Mouse (Mus musculus): ENCODE results near the gene 2310061I04Rik.

The 2310061I04Rik gene

DNA sequence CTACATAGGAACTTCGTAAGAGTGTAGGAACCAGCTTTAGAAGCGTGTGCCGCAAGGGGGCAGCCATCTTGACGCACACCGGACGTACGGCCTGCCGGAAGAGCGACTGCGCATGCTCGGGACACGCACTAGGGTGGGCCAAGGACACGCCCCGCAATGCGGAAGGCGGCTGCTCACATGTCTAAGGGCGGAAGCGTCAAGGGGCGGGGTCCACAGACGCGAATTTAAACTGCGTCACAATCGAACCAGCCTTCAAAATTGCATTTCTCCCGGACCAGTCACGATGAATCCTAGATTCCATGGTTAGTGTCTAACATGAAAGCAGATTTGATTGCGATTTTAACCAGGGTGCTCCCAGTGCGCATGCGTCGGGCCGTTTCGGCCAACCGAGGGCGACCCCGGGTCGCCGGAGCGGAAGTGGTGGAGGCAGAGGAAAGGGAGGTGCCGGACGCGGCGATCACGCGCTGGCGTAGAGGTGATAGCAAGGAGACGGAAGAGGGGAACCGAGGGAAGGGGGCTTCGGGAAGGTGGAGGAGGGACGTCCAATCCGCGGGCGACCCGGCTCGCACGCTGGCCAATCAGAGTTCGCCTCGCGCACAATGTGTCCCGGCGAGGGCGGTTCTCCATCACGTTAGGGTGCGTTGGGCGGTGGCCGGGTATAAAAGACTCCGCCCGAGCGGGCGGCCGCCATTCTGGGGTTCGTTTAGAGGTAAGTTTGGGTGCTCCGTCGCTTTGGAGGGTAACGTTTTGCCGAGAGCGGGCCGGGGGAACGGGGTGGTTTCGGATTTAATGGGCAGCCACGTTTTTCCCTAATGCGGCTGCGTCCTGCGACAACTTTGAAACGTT lies 19.3 kb upstream of the 2310061I04Rik start, which contains the start of the genes Mrps18b and Ppp1r10:
Gene Mrps18b, minus strand, starts transcription at position 93 of the 846 bp plus-strand sequence.
Gene Ppp1r10, plus strand, starts transcription at position 138 of the 846 bp plus-strand sequence.
- peak; percentile 99 for DNase-seq (ENCODE audit: low spot score in 2 of 2)

DNA sequence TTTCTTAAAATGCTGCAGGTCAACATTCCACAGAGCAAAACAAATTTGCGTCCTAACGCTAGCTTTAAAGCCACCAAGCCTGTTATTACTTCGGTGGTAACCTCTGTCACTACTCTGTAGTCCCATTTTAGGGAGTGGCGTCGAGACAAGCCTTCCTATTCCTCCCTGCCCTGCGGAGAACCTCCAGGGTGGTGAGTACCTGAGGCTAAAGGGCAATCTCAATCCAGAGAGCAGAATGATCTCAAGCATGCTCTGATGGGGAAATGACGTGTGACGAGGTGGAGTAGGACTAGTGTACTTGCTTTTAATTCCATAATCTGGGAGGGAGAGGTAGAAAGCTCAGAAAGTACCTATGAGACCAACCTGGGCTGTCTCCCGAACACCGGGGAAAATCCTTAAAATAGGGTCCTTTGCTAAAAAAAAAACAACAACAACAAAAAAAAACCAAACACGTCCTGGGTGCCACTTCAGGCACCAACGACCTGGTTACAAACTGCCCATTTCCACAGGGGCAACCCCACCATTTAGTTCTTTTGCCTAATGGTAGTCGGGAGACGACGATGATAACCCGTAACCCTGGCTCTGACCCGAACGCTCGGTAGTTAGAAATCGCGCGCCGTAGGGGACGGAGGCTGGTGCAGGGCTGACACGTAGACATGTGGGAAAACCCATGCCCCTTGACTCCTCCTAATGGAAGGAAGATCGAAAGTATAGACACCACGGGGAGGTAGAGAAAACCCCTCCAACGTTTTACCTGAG lies 18.5 kb upstream of the 2310061I04Rik start:
- no peak for DNase-seq (ENCODE audit: low spot score in 2 of 2)

DNA sequence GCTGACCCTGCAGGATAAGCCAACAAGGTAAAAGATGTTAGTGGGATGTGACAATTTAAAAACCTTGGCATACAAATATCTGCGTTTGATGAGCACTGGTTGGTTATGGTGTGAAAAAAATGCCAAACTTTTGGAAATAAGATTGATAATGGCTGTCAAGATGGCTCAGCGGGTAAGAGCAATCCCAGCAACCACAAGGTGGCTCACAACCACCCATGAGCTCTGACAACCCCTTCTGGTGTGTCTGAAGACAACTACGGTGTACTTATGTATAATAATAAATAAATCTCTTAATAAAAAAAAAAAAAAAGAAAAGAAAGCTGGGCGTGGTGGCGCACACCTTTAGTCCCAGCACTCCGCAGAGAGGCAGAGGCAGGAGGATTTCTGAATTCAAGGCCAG lies 17.7 kb upstream of the 2310061I04Rik start:
- no peak for DNase-seq (ENCODE audit: low spot score in 2 of 2)

DNA sequence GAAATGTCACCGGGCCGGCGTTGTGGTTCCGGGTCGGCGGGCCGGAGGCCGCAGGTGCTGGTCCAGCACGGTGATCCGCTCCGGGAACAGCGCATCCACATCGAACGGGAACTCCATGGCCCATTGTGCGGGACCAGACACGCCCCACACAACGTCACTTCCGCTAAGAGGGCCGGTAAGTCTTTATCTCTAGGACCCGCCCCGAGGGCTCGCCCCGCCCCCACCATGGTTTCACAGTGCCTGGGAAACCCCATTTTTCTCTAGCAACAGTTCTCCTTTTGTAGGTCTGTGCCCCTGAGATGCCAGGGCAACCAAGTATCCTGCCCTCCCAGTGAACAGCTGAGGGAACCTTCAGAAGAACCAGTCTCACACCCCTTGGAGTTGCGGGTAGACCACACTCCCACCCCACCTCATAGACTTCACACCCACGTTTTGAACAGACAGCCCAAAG lies 12.7 kb upstream of the 2310061I04Rik start, which contains the start of gene Atat1:
Gene Atat1, minus strand, starts transcription at position 157 of the 451 bp plus-strand sequence.
- peak; percentile 86 to 94 for DNase-seq (ENCODE audit: low spot score in 2 of 2)

DNA sequence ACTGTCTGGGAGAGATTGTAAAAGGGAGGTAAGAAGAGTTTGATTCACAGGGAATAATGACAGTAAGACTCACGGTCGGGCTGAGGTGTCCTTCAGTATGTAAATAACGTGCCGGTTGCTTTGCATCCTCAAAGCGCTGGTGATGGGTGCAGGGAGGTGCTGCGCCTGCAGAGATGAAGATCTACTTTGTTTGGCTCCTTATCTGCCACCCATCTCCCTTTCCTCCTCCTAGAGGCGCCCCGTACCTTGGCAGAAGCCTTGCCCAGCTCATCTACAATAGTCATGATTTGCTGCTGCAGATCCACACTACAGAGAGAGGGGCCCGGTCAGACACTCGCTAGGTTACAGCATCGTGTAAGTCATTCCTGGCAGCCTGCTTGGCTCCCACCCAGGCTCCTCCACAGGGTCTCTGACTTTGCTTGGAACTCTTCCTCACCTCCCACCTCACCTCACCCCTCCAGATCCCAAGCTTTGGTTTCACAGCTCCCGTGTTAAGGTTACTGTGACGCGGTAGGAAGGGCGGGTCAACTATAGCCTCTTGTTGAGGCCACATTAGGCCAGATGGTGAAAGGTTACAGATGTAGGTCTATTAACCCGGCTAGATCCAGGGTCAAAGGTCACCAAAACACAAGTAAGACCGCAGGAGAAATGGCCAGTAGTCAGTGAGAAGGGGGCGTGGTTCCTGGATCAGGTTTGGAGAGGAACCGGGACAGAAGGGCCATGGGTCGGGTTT lies 12.1 kb upstream of the 2310061I04Rik start:
- no peak for DNase-seq (ENCODE audit: low spot score in 2 of 2)

DNA sequence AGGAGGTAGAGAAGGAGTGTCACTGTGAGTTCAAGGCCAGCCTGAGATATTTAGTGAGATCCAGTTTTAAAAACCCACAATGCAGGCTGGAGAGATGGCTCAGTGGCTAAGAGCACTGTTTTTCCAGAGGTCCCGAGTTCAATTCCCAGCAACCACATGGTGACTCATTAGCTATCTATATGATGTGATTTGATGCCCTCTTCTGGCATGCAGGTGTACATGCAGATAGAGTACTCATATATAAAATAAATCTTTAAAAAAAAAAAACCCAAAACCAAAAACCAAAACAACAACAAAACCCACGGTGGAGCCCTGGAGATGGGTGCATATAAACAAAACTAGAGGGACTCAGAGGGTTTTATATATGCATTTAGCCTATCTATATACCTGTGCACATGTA lies 10.4 kb upstream of the 2310061I04Rik start:
- DNase-seq (ENCODE audit: low spot score in 2 of 2), result no peak

DNA sequence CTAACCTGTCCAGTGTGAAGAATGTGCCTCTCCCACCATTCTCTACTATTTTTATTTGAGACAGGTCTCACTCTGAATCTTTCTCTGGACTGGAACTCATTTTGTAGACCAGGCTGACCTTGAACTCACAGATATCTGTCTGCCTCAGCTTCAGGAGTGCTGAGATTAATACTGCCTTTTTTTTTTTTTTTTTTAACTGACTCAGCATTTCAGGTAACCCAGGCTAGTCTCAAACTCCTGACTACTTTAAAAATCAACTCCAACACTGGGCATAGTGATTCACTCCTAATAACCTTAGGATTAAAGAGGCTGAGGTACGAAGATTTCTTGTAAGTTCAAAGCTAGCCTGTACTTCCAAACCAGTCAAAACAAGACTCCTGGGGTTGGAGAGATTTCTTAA lies 8.4 kb upstream of the 2310061I04Rik start:
- DNase-seq (ENCODE audit: low spot score in 2 of 2), result no peak

DNA sequence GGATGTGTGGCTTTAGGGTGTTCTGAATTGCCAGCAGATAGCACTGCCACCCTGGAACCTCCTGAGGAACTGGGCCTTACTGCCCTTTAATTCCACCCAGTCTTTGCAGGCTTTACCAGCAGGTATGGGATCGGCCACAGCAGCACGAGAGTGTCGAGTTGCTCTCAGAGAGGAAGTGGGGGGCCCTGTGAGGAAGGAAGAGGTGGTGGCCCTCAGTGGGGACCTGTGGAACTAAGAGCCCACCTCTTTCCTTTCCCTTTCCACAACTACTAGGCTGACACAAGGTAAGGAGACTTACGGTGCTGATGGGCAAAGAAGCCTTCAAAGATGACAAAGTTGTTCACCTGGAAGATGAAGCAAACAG lies 6.7 kb upstream of the 2310061I04Rik start:
- DNase-seq (ENCODE audit: low spot score in 2 of 2), result no peak

DNA sequence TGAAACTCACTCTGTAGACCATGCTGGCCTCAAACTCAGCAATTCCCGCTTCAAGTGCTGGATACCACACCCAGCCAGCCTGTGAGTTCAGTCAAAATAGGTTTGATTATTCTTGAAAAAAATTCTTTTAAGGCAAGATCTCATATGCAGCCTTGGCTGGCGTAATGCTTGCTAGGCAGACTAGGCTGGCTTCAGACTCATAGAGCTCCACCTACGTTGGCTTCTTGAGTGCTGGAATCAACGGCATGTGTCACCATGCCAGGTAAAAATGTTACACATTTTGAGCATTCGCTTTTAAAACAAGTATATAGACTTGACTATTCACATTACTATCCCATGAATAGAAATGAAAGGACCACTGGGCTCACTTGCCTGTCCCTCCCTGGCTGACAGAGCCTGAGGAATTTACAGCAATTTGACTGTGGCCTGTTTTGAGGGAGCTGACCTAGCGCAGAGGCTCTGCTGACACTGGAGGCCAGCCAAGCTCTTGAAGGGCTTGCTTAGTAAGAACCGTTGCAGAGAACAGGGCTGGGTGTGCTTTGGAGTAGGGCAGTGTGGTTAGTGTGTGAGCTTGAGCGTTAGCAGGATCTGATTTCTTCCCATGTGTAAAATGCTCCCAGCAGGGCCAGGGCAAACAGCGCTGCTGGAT lies 6.2 kb upstream of the 2310061I04Rik start:
- DNase-seq (ENCODE audit: low spot score in 2 of 2), result no peak

DNA sequence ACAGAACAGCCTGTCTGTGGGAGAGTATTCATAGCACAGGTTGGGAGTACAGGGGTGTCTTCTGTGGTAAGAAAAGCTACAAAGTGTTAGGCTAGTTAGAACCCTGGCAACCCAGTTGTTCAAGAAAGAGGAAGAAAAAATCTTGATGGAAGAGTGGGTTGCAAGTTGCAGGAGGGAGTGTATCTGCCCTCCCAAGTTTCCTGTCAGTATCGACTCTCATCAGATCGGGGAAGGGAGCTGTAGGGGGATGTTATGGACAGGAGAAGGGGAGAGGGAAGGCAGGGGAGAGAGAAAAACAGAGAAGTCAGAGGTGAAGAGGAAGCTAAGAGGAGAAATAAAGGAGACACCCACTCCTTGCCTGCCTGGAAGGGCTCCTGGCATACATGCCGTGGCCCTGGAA lies 3.4 kb upstream of the 2310061I04Rik start:
- DNase-seq (ENCODE audit: low spot score in 2 of 2), result no peak

DNA sequence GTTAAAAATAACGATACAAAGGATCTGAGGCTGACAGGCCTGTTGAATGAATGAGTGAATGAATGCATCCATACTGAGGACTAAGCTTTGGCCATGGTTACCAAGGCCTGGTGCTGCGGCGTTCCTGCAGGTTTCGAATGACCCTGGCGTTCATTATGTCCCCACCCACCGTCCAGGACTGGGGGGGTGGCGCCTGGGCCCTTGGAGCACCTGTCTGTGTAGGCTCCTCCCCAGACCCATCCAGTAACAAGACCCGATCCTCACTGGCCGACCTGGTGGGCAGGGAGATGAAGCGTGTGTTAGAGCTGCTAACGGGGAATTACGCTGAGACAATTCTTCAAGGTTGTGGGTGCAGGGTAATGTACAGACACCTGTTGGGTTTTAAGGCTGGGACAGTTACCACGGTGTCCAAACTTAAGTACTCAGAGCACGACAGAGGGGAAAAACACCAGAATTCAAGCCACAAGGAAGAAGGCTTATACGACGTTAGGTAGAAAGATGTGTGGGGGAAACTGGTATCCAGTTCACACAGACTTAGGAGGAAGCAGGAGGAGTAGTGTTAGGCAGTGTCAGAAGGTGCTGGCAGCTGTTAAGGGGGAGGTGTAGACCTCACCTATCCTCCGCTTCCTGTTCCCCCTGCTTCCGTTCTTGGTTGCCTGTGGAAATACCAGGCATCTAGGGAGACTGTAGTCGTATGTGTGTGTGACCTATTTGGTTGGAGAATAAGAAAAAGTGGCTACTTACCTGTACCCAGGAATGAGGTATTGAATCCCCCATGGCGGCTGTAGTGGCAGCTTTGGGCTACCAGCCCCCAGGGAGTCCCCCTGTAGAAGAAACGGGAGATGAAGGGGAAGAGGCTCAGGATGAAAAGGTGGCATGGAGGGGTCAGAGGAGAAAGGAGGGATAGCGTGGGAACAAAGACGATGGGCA lies 678 bp upstream of the 2310061I04Rik start:
- peak in 1 of 2 experiments; percentile 32 for DNase-seq (ENCODE audit: low spot score in 2 of 2)

DNA sequence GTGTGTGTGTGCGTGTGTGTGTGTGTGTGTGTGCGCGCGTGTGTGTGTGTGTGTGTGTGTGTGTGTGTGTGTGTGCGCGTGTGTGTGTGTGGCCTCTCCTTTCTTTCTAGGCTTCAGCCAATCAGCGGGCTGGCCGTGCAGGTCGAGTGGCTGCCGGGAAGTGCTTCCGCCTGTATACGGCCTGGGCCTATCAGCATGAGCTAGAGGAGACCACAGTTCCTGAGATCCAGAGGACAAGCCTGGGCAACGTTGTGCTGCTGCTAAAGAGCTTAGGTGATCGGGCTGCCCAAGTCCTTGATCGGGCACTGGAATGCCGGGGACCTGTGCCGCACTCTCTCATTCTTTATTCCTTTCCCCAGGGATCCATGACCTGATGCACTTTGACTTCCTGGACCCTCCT lies 9.5 kb downstream of the 2310061I04Rik start:
- no peak for DNase-seq (ENCODE audit: low spot score in 2 of 2)

DNA sequence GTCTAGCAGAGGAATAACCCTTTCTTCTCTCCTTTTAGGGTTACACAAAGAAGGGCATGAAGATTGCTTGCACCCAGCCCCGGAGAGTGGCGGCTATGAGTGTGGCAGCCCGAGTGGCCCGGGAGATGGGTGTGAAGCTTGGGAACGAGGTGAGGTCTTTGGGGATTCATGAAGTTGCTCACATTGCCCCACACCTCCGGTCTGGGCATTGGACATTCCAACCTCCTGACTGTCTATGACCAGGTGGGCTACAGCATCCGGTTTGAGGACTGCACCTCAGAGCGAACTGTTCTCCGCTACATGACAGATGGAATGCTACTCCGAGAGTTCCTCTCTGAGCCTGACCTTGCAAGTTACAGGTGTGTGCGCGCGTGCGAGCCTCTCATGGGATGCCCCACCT lies 13.5 kb downstream of the 2310061I04Rik start:
- no peak for DNase-seq (ENCODE audit: low spot score in 2 of 2)

DNA sequence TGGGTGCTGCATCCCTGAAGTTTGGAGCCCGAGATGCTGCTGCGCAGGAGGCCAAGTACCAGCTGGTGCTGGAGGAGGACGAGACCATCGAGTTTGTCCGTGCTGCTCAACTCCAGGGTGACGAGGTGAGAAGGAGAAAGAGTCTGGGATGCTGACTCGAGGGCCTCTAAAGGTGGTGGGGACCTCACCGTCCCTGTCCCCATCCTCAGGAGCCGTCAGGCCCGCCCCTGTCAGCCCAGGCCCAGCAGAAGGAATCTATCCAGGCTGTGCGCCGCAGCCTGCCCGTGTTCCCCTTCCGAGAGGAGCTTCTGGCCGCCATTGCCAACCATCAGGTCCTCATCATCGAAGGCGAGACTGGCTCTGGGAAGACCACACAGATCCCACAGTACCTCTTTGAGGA lies 14.3 kb downstream of the 2310061I04Rik start:
- DNase-seq (ENCODE audit: low spot score in 2 of 2), result no peak

DNA sequence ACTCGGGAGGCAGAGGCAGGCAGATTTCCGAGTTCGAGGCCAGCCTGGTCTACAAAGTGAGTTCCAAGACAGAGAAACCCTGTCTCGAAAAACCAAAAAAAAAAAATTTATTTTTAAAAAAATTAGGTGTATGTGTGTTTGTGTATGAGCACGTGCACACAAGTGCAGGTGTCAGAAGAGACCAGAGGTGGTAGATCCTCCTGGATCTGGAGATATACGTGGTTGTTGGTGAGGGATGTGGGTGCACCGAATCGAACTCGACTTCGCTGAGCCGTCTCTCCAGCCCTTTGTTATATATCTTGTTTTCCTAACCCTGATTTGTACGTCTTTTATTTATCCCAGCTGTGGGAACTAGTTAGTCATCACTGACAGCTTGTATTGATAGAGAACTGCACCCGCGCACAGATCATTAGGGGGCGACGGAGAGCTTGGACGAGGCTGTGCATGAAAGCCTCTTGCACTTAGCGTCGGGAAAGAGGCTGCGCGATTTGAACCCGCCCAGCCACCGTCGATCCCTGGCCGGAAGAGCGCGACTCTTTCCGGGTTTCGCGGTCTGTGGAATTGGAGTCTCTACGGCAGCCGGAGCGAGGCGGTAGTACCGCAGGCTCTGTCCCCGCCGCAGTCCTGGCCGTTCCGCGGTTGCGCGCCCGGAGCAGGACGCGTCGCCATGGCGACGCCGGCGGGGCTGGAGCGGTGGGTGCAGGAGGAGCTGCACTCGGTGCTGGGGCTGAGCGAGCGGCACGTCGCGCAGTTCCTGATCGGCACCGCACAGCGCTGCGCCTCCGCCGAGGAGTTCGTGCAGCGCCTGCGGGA lies 17.8 kb downstream of the 2310061I04Rik start, which contains the start of gene Dhx16:
Gene Dhx16, plus strand, starts transcription at position 575 of the 813 bp plus-strand sequence.
- peak; percentile 93 to 97 for DNase-seq (ENCODE audit: low spot score in 2 of 2)

DNA sequence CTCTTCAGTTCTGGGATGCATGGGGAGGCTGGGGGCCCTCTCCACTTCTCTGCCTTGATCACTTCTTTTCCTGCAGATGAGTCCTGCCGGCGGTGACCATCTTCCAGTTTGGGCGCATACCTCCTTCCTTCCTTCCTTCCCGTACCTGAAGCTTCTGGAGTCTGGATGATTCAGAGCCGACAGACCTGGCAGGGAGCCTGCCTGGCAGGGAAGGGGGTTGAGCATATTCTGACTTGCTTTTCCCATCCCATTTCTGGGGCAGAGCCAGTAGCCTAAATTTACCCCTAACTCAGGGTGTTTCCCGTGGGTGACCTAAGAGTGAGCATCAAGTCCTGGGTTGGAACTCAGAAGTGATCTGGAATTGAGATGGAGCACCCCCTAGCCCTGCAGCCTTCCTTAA lies 22.5 kb downstream of the 2310061I04Rik start:
- DNase-seq (ENCODE audit: low spot score in 2 of 2), result peak; percentile 68 to 76

DNA sequence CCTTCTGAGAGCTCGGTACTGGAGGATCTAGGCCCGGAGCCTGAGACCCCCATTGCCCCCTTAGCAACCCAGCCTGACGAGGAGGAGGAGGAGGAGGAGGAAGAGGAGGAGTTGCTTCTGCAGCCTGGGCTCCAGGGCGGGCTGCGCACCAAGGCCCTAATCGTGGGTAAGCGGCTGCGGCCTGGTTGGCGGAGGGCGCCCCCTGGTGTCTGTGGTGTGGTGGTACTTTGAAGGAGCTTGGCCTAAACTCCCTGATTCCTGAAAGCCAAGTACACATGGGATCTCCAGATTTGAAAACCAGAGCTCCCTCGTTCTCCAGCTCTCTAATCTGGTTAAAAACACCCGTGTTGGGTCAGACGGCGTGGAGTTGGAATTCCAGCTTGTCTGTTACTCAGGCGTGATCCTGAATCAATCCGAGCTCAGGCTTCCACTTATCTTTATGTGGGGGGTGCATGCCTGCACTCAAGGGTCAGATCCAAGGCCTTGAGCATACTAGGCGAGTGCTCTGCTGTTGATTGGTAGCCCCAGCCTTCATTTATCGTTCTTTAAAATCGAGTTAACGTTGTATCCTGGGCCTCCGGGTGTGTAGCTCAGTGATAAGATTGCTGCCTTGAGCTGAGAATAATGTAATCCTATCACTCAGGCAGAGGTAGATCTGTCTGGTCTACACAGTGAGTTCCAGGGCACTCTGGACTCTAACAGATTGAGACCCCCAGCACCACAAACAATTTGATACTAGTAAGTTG lies 23.3 kb downstream of the 2310061I04Rik start:
- peak; percentile 82 to 89 for DNase-seq (ENCODE audit: low spot score in 2 of 2)

DNA sequence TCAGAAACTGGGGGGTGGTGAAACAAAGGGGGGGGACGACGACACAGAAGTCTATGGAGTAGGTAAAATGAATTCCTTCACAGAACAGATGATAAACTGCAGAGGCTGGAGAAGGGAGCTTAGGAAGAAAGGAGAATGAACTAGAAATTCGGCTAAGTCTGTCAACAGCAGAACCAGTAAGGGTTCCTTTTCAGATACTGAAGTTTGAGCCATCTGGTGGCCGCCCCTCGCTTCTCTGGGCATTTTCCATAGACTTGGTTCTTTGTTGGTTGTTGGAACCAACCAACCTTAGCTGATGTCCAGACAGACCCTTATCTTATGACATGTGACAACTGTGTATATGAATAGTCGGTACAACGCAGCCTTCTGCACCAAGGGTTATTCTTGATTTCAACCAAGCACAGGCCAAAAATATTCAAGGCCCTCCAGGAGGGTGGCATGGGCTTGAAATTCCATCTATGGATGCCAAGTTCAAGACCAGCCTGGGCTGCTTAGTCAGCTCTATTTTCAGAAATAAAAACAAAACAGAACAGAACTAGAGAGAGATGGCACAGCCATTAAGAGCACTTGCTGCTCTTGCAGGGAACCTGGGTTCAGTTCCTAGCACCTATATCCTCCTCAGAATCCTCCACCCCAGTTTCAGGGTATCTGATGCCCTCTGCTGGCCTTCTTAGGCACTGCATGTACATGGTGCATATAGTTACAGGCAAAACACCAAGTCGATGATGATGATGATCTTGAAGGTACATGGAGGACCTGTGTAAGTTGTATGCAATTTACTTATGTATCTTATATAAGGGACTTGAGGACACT lies 26.1 kb downstream of the 2310061I04Rik start:
- no peak for DNase-seq (ENCODE audit: low spot score in 2 of 2)

Measured in frontal cortex, postnatal 36 days (tissue).